Mouse (Mus musculus): ENCODE data around the gene Tcf7l2.

DNA sequence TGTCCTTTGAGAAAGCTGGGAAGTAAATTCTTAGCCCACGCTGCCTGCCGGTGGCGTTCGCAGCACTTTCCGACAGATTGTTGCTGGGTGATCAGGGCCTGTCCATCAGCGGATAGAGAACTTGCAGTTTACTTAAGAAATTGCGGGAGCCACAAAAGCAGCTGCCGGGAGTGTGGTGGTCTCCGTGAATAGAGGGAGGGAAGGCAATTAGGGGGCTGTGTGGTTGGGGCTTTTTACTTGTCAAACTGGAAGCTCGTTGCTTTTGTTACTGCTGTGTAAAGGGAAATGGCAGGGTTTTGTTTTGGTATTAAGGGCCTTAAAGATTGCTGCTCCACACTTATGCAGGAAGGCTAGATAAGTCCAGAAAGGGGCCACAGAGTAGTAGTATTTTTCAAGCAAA, 155.0 kb downstream of the Tcf7l2 start:
- TF ChIP-seq CTCF (conservative IDR thresholded peaks at IDR 0.05; ENCODE audit: insufficient read depth, insufficient read length, low read depth, low read length) (no peak), POLR2A (IDR thresholded peaks at IDR 0.05; ENCODE audit: low read depth, low read length) (no peak)

All from kidney, adult 2 months (tissue).